ENCODE assay signal across 9 mouse cellular contexts in genomic region chr14:124742491-124742890, GRCm38 (mm10).
DNase-seq lines count a peak whose midpoint lies in the region; ATAC-seq and TF ChIP-seq lines count a peak whose summit lies in the region.
"Had no signal": no experiment of that assay in that cellular context is flagged by ENCODE, and none has a peak within 500 bp of the region (broad histone marks: within the 10 kb centered on the region; RNA-seq: fewer than 3 reads in every experiment).

No protein-coding gene starts in this region.

- no peak overlapping the region for H3K27ac ChIP-seq in liver, adult 2 months (replicated peaks; ENCODE audit: insufficient read depth, low read depth, low read length)
- no peak overlapping the region for H3K27ac ChIP-seq in cortical plate, adult 2 months (ENCODE audit: insufficient read depth, low read length)

- H3K27me3 ChIP-seq in liver, adult 2 months (ENCODE audit: control insufficient read depth, insufficient read depth, low read length), result no peaks in the 10 kb centered on the region

- H3K79me2 ChIP-seq in liver, adult 2 months (ENCODE audit: control insufficient read depth, insufficient read depth, low read length), result no peaks in the 10 kb centered on the region

- H3K4me3 ChIP-seq in liver, adult 2 months (ENCODE audit: insufficient read depth, low read depth, low read length), result no peak overlapping the region
- H3K4me3 ChIP-seq in cortical plate, adult 2 months (ENCODE audit: insufficient read depth, low read length), result no peak overlapping the region
- H3K4me3 ChIP-seq: myocyte had no signal

- H3K36me3 ChIP-seq in liver, adult 2 months (ENCODE audit: control insufficient read depth, insufficient read depth, low read length), result no peaks in the 10 kb centered on the region

- TF ChIP-seq POLR2A in liver, adult 2 months (IDR thresholded peaks at IDR 0.05; ENCODE audit: extremely low read depth, insufficient read depth, low read length), result no peak
- no peak for TF ChIP-seq POLR2A in cortical plate, adult 2 months (IDR thresholded peaks at IDR 0.05; ENCODE audit: extremely low read depth, insufficient read depth, low read length)

- no peak for ATAC-seq in inflammation-experienced regulatory T-cells, adult 6 months

- WGBS in liver, adult 2 months, result 41% methylated on average over 2 of the region's 2 CpGs

- intact Hi-C loops in heart, postnatal 14 days (cut with DNase I), result loop anchor here (5.0 kb wide), 2 partner anchors 330 to 1370 kb away; no protein-coding TSS in a partner anchor
- intact Hi-C loops in left cerebral cortex, postnatal 36 days (cut with DNase I), result loop anchor here (5.0 kb wide), 1 partner anchor 330 kb away; no protein-coding TSS in a partner anchor

- H3K4me1 ChIP-seq in liver, adult 2 months (ENCODE audit: control insufficient read depth, insufficient read depth, low read length), result no peaks in the 10 kb centered on the region
- H3K4me1 ChIP-seq in cortical plate, adult 2 months (ENCODE audit: control insufficient read depth, insufficient read depth, low read length), result no peaks in the 10 kb centered on the region

- H3K9ac ChIP-seq in liver, adult 2 months (ENCODE audit: low read depth, low read length), result no peak overlapping the region

- no peak for DNase-seq in liver, adult 2 months (ENCODE audit: extremely low read depth, low read depth, low spot score)
- no peak for DNase-seq in liver
- DNase-seq in heart, postnatal 14 days, result peak; percentile 40 to 53
- DNase-seq in left cerebral cortex, postnatal 36 days (ENCODE audit: low spot score in 2 of 2), result peak; percentile 13
- no peak for DNase-seq in lung, postnatal 4 days
- no peak for DNase-seq in kidney, postnatal 10 days

- TF ChIP-seq CTCF in liver, adult 2 months (IDR thresholded peaks at IDR 0.05; ENCODE audit: low read depth, low read length), result peak; percentile 65
- peak; percentile 66 for TF ChIP-seq CTCF in cortical plate, adult 2 months (IDR thresholded peaks at IDR 0.05; ENCODE audit: extremely low read depth, insufficient read depth, low read length)

Comparison
In these comparisons a context has a peak if more than half of its experiments do, and no peak if none do; other contexts are left out.
1. DNase-seq: peak in heart, postnatal 14 days (2 of 2) and left cerebral cortex, postnatal 36 days (2 of 2); none in liver, adult 2 months (single experiment), liver (single experiment), lung, postnatal 4 days (0 of 2) and kidney, postnatal 10 days (single experiment).